Mouse (Mus musculus) urinary bladder, postnatal 36 days (tissue): ENCODE data around the gene Pla2g3.
A peak's percentile ranks its signal among the peaks of the same experiment; 100 is the strongest.

ENCODE experiments used
- DNase-seq, 2 experiments: peaks; one replicate each; pipeline ENCODE4 v3.0.0; 2022; ENCODE audit warnings: low spot score in 2 of 2, mixed read lengths in 1 of 2

The Pla2g3 gene

DNA sequence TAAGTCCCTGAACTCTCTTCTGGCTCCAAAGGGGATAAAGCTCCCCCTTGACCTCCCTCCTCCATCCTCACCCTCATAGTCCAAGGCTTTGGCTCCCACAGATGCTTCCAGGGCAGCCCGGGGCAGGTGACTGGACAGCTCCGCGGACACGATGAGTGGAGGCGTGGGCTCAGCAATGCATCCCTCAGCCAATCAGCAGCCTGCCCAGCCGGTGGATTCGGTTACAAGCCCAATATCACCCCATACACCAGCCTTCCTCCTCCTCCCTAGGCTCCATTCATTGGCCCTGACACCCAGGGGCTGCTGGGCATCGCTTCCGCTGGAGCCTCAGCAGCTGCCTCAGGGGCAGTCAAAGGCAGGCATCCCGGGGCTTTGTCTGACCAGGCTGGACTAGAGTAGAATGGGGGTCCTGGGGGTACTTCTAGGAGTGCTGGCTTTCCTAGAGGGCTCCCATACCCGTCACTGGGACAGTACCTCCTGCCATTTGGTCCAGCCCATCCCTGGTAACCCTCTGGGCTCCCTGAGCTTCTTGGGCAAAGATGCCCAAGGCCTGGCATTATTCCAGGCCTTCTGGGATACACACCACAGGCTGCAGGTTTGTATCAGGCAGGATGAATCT is at the start of gene Pla2g3:
Gene Pla2g3, plus strand, starts transcription at position 333 of the 619 bp plus-strand sequence.
- DNase-seq = no peak

DNA sequence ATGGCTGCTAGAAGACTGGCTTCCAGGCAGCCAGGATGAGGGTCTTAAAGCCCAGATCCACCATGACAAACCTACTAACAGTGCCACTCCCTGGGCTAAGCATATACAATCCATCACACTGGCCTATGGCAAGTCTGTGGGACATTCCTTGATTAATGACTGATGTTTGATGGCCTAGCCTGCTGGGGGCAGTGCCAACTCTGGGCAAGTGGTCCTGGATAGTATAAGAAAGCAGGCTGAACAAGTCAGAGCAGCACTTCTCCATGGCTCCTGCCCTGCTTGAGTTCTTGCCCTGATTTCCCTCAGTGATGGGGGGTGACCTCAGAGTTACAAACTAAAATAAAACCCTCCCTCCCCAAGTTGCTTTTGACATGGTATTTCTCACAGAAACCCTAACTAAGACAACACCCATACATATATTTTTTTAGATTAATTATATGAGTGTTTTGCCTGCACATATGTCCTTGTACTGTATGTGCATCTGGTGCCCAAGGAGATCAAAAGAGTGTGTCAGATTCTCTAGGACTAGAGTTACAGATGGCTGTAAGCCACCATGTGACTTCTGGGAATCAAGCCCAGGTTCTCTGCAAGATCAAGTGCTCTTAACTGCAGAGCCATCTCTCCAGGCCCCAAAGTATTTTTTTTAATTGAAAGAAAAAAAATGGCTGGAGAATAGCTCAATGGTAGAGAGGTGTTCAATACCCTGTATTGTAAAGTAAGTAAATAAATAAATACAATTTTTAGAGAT is 46.2 kb upstream of the Pla2g3 start:
- no peak for DNase-seq

DNA sequence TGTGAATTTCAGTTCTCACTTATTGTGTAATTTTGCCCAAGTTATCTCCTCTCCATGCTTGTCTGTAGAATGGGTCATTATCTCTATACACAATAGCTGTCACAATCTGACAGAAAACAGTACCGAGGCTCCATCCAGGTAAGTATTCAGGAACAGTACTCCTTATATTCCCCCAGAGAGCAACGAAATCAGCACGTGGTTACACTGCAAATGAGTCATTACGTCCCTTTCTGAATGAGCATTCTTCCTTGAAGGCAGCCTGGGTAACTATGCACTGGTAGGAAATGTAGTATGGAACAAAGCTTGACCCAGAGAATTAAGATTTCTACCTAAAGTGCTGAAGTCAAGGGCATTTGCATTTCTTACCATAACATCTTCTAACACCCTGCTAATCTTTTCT is 45.4 kb upstream of the Pla2g3 start:
- DNase-seq = no peak

DNA sequence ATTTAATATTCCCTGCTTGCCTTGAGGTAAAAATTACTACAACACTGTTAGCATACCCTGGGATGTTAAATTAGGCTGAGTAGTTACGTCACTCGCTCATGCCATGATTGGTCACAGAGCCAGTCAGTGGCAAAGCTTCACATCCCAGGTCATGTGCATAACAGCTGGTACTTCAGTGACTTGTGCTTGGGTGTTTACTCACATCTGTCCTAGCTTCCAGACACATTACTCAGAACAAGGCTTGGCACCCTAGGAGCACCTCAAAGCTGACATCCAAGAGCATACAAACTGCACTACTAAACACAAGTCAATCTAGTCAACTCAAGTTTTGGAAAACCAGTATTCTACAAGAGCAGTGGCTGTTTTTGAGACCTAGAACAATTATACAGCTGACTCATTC is 45.0 kb upstream of the Pla2g3 start:
- no peak for DNase-seq

DNA sequence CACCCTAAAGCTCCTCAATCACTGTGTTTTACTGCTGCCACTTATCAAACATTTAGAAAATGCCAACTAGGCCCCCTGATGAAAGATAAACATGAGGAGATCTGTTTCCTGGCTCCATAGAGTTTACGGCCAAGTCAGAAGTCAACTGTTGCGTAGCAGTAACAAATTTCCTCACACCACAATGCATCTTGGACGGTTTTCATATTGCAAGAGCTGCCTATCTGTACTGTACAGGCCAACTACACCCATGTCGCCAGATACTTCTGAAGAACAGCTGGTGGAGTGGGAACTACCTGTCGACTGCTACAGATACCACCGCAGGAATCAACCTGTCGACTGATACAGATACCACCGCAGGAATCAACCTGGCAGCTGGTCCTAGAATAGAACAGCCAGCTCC is 43.2 kb upstream of the Pla2g3 start:
- DNase-seq = no peak

DNA sequence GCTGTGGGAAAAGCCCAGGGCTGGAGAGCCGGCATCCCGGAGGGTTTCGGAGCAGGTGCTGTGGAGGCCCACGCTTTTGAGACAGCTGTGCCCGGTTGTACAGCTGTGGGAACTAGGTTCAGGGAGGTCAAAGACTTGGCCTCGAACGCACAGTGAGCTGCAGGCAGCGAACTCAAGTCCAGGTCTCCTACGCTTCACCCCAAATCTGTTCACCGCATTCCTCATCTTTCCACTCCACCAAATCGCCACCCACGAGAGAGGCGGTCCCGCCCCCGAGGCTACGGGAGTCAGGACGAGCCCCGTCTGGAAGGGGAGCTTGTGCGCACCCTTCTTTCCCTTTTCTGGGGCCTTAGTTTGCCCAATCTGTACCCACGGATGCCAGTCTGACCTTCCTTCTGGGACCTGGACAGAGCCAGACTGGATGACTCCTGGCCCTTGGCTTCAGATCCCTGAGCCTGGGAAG is 36.4 kb upstream of the Pla2g3 start:
- DNase-seq = peak in 1 of 2 experiments; percentile 55

DNA sequence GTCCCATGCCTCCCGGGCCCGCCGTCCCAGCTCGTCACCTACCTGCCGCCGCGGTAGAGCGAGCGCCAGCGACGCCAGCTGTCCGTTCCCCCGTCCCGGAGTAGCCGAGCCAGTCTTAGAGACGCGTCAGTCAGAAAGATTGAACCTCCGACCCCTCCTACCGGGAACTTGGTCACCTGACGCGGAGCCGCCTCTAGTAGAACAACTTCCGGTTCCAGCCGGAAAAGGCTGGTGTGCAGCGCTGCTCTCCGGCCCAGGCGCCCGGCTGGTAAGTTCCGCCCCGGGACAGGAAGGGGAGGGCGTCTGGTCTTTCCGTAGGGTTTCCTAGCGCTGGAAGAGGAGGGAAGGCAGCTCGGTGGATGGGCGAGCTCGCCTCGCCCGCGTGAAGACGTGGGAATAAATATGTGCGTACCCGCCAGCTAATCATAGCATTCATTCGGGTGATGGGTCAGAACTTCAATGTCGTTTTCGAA is 35.9 kb upstream of the Pla2g3 start, which contains the start of gene Rnf185:
Gene Rnf185, minus strand, starts transcription at position 197 of the 473 bp plus-strand sequence.
- DNase-seq = peak; percentile 89 to 94

DNA sequence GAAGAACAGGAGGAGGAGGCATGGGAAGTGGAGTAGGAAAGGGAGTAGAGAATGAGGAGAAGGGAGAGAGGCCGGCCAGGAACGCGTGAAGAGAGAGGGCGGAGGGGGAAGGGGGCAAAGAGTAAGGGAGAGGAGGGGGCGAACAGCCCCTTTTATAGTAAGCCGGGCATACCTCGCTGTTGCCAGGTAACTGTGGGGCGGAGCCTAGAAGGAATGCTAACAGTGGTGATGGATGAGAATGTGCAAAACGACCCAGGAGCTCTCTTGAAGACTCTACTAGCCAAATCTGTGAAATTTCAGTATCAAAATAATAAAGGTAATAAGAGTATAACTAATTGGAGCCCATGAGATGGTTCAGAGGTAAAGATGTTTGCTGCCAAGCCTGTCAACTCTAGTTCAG is 35.3 kb upstream of the Pla2g3 start:
- no peak for DNase-seq

DNA sequence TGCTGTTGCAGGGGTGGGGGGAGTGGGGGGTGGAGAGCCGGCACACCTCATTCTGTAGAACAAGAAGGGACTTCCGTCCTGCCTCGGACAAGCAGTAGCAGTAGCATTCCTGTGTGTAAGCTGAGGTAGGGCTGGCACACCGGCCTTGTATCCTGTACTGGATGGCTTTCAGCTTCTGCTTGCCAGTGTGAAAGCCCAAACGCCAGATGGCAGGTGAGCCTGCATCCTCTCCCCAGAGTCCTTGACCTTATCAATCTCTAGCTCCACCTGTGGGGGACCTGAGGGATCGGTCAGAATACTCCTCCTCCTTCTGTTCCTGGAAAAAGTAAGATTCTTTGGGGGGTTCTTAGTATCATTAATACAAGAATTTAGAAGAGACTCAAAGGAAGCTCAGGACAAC is 34.6 kb upstream of the Pla2g3 start:
- DNase-seq = no peak

DNA sequence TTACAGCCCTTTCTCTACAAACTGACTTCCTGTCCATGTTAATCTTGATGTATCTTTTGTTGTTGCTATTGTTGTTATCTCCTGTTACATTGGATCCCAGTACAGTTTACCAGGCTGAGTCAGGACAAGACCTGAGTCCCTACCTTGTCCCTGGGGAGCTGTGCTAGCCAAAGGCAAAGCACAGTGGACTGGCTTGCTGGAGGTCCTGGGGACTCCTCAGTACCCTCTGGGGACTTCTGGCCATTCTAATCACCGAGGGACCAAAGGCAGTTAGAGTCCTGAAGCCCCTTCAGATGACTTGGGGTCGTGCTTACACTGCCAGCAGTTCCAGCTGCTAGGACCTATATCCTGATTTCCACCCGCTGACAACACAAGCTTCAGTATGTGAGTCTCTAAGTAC is 33.6 kb upstream of the Pla2g3 start:
- no peak for DNase-seq

DNA sequence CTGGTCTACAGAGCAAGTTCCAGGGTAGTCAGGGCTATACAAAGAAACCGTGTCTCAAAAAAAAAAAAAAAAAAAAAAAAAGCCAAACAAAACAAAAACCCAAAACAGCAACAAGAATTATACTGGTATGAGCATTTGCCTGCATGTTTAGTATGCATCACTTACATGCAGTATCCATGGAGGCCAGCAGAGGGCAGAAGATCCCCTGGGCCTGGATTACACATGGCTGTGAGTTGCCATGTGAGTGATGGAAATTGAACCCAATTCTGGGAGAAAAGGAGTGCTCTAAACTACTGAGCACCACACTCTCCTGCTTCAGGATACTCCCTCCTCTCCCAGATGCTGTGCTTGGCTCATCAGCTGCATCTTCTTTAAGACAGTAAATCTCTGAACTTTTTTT is 31.7 kb upstream of the Pla2g3 start:
- peak; percentile 37 to 42 for DNase-seq

DNA sequence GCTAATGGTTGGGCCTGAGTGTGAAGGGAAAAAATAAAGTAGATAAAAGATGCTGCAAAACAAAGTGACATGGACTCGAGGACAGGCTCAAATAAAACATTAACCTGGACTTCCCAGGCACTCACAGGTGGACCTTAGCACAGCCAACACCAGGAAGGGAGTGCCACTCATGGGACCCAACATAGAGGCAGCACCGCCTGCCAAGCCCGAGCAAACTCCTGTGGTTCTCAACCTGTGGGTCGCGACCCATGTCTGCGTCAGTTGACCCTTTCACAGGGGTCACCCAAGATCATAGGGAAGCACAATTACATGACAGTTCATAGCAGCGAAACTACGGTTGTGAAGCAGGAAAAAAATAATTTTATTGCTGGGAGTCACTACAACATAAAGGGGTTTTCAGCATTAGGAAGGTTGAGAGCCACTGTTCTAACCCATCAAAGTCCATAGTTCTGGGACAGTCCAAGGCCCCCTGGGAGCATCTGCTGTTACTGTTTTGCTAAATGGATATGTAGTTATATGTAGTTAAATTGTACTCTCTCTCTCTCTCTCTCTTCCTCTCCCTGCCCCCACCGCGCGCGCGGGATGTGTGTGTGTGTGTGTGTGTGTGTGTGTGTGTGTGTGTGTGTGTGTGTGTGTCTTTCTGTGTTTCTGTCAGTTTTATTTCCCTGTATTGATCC is 29.5 kb upstream of the Pla2g3 start:
- DNase-seq = no peak

DNA sequence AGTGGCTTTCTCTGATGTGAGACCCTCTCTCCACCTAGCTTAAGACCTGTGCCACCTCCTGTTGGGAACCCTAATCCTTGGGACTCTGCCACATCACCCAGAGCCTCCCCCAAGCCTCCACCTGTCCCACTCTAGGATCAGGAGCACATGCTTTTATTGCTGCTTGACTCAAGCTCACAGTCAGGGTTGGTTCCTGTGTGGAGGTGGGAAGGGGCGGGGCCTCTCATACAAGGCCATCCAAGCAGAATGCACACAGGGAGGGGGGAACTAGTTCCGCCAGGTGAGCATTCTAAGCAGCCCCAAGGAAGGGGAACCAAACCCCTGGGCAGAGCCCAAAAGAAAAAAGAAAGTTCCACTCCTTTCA is 29.0 kb upstream of the Pla2g3 start:
- no peak for DNase-seq

DNA sequence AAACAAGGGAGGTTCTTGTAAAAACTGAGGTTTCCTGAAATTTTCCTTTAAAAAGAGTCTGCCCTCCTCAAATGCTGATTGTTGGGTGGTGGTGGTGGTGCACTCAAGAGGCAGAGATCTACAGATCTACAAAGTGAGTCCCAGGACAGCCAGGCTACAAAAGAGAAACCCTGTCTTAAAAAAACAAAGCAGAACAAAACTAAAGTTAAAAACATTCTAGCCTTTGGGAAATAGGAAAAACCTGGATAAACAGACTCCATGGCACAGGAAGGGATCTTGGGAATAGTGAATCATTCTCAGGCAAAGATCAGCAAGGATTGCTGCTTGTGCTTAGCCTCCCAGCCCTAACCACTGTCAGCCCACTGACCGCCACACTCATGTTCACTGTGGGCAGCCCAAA is 25.2 kb upstream of the Pla2g3 start:
- no peak for DNase-seq

DNA sequence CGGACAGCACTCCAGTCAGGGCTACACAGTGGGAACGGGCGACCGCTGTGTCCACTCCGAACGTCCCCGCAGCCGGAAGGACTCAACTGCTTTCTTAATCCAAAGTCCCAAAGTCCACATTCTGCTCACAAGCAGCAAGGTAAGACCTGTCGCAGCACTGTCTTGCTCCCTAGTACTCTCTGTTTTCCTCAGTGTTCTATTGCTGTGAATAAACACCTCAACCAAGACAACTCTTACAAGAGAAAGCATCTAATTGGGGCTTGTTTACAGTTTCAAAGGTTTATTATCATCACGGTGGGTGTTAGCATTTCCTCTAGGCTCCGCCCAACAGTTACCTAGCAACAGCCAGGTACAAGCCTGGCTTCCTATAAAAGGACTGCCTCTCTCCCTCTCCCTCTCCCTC is 16.6 kb upstream of the Pla2g3 start:
- no peak for DNase-seq

DNA sequence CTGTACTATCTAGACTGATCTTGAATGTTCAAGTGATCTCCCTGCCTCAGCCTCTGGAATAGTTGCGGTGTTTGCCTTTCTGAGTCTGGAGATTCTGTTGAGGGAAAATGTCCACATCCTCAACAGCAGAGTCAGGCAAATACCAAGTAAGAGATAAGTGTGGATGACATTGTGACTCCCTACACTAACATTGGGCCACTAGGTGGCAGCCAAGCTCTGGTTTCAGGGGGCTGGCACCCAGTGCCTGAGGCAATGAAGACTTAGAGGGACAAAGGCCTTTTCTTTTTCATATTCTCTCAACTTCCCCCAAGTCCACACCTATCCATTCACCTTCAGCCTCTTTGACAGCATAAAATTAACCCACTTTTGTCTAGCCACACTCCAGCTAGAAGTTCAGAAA is 15.6 kb upstream of the Pla2g3 start:
- DNase-seq = peak; percentile 68 to 81

DNA sequence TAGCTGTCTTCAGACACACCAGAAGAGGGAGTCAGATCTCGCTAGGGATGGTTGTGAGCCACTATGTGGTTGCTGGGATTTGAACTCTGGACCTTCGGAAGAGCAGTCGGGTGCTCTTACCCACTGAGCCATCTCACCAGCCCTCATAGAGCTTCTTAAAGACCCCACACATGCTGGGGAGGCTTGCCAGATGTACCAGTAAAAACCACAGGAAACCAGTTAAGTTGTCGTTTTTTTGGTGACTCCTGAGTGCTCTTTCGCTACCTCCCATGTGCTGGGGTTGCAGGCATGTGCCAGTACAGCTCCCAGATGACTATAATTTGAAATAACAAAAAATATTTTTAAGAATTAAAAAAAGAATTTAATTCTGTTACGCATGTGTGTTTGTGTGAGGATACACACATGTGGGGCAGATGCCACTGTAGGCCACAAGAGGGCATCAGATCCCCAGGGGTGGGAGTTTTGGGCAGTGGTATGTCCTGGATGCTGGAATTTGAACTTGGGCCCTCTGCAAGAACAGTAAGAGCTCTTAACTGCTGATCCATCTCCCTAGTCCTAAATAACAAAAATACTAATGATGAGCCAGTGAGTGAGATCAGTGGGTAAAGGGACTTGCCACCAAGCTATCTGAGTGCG is 13.5 kb upstream of the Pla2g3 start:
- DNase-seq = no peak

DNA sequence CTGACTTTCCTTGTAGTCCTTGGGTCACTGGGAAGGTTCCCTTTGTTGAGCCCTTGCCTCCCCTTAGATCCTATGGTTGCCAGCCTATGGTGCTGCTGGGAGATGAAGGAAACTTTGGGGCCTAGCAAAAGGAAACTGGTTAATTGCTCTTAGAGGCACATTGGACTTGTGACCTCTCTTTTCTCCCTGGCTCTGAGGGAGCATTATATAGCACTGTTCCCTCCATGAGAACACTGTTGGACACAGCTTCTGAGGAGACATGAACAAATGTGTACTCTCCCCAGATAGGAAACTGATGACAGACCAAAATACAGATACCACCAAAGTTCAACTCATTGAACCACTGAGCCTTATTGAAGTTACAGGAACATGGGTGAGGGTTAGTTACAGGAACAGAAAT is 12.6 kb upstream of the Pla2g3 start:
- DNase-seq = no peak

DNA sequence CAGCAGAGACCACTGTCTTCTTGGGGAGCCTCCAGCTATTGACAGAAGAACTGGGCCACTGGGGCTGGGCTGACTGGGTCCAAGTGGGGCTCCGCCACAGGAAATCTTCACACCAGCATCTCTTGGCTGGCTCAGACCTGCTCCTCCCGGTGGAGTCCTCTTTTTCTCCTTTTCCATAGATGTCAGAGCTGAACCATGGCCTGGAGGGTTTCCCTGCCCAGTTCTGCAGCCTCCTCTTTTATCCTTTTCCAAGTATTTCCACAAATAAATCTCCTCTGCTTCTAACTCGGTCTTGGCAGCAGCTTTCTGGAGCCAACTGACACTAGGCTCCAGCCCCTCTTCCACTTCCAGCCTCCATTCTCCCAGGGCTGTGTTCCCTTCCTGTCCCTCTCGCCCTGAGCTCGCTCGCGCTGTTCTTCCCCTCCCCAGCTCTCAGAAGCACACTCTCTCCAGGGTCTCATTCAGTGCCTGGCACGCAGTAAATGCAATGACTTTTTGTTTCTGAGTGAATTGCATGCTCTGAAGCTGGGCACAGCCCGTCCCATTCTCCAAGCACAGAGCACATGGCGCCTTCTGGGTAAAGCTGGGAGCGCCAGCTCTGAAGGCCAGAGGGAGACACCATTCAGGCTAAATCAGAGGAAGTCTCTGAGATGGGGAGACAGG is 4.0 kb upstream of the Pla2g3 start:
- DNase-seq = no peak

DNA sequence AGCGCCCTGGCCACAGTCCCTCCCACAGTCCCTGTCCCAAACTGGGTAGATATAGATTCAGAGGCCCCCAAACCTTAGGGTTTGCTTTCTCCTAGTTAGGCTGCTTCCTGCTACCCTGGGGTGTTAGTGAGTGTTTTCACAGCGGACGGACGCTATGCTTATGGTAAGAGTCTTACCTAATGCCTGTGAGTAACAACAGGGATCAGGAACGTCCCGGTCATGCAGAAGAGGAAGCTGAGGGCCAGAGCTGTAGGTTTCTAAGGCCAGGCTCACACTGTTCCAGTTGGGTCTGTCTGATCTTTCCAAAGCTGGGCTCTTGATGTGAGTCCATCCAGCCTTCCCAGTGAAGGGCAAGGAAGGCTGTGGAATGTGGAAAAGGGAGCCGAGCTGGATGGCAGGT is 1.7 kb upstream of the Pla2g3 start:
- no peak for DNase-seq

DNA sequence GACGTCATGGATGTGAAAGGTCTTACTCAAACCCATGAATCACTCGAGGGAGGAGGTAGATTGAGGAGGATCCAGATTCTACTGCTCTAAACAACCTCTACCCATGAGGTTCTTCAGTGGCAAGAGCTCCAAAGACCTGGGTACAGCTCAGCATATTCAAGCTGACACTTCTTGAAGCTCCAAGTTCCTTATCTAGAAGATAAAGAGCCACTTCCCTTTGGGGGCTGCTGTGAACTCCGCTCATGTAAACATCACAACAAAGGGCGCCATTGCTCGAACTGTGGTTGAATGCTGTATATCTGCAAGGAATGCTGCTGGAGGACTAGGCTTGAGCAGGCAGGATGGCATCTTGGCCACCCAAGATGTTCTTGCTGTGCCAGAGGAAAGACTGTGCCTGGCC is 952 bp downstream of the Pla2g3 start:
- DNase-seq = no peak

DNA sequence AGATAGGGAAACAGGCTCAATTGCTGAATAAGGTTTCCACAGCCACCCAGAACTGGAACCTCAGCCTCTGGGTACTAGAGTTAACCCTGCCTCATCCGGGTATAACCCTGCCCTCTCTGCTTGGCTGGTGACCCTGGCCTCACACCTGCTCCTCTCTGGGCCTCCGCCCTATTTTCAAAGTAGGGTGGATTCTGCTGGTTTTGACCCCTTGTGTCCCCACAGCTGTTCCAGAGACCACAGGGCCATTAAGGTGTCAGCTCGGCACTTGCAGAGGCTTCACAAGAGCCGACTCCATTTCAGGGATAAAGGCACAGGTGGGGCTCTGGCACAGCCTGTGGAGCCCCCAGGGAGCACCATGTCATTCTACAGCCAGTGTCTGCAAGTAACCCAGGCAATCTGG is 4.7 kb downstream of the Pla2g3 start:
- no peak for DNase-seq
